Mouse (Mus musculus): ENCODE data around the gene Stk32b. TPM values are rescaled to one million over a fixed set of nuclear protein-coding genes. Genes with fewer than 3 reads are reported as not detected.

The Stk32b gene
- total RNA-seq, 1 experiment from 2014 or later: not detected

Other genes with a start within 250 kb of the Stk32b start
- gene Cytl1, start 18.3 kb upstream of the Stk32b start, total RNA-seq (2017): not detected in 2 replicates
- gene Msx1, start 107.4 kb upstream of the Stk32b start, total RNA-seq (2017): not detected in 2 replicates

All from common myeloid progenitor, adult 5-6 weeks (primary cell).